Mouse (Mus musculus) CH12.LX (cell line): ENCODE data around the gene Tpd52l2. TPM values are rescaled to one million over a fixed set of nuclear protein-coding genes. Genes with fewer than 3 reads are reported as not detected.

Experiments
- DNase-seq: peaks from one replicate; pipeline ENCODE4 v3.0.0-alpha.2; 2013; ENCODE audit errors: extremely low read depth
- H3K27ac ChIP-seq: 2 replicates; pipeline ENCODE4 v1.5.1; 2012; ENCODE audit warnings: low read depth, mild to moderate bottlenecking, control low read depth, moderate library complexity; ENCODE audit not compliant: insufficient read depth
- H3K27me3 ChIP-seq: replicated peaks from 2 replicates; pipeline ENCODE3; 2012; ENCODE audit warnings: inconsistent platforms
- H3K36me3 ChIP-seq, 2 experiments: replicated peaks in 1 of 2; 2 replicates each; pipeline versions ENCODE3 to v1.6.1; 2012; ENCODE audit warnings: inconsistent platforms in 1 of 2, low read length in 1 of 2, mild to moderate bottlenecking in 1 of 2, mixed read lengths in 1 of 2, moderate library complexity in 1 of 2; ENCODE audit not compliant: control insufficient read depth in 1 of 2, insufficient read depth in 1 of 2
- H3K4me1 ChIP-seq, 2 experiments: 2 replicates each; pipeline ENCODE4 v1.6.1; 2012; ENCODE audit warnings: inconsistent platforms in 1 of 2, moderate library complexity in 1 of 2; ENCODE audit not compliant: insufficient read depth in 2 of 2, control insufficient read depth in 1 of 2
- H3K4me2 ChIP-seq: 2 replicates; pipeline ENCODE4 v1.6.1; 2012; ENCODE audit warnings: low read depth, mild to moderate bottlenecking, control low read depth; ENCODE audit not compliant: poor library complexity, insufficient read depth, severe bottlenecking
- H3K4me3 ChIP-seq, 3 experiments: fragments of 150-350 bp in 1 of 3; sonication (generic) in 1 of 3; replicated peaks in 1 of 3; 2 replicates each; pipeline versions ENCODE3 to v1.5.1; 2011 to 2012; ENCODE audit warnings: low read depth in 2 of 3, low read length in 2 of 3, mild to moderate bottlenecking in 2 of 3, moderate library complexity in 2 of 3, control low read depth in 1 of 3, improper control_type of control experiment in 1 of 3, inconsistent platforms in 1 of 3, mixed read lengths in 1 of 3; ENCODE audit not compliant: poor library complexity in 1 of 3
- H3K79me2 ChIP-seq: replicated peaks from 2 replicates; pipeline ENCODE4 v1.6.1; 2012; ENCODE audit warnings: mild to moderate bottlenecking, moderate library complexity; ENCODE audit not compliant: control insufficient read depth, poor library complexity, insufficient read depth, severe bottlenecking; ENCODE audit errors: extremely low read depth
- H3K9ac ChIP-seq: 2 replicates; pipeline ENCODE4 v1.6.1; 2012; ENCODE audit warnings: low read depth, mild to moderate bottlenecking, control low read depth, moderate library complexity; ENCODE audit not compliant: insufficient read depth
- H3K9me3 ChIP-seq: replicated peaks from 2 replicates; pipeline ENCODE3; 2012; ENCODE audit warnings: low read length, inconsistent platforms, mixed read lengths
- BHLHE40 ChIP-seq: IDR thresholded peaks from 2 replicates; pipeline ENCODE4 v1.6.1; 2011; ENCODE audit warnings: mild to moderate bottlenecking, low read depth, low read length, improper control_type of control experiment
- CHD1 ChIP-seq: IDR thresholded peaks from 2 replicates; pipeline ENCODE4 v1.6.1; 2012; ENCODE audit warnings: low read depth, low read length, improper control_type of control experiment, inconsistent platforms
- CTCF ChIP-seq, 2 experiments: IDR thresholded peaks in 1 of 2; conservative IDR thresholded peaks in 1 of 2; 2 replicates each; pipeline ENCODE4 v1.5.1; 2011 to 2012; ENCODE audit warnings: low read depth in 2 of 2, low read length in 2 of 2, improper control_type of control experiment in 1 of 2, inconsistent platforms in 1 of 2, mild to moderate bottlenecking in 1 of 2, moderate library complexity in 1 of 2
- E2F4 ChIP-seq: IDR thresholded peaks from 2 replicates; pipeline ENCODE4 v1.6.1; 2011; ENCODE audit warnings: low read depth, low read length, improper control_type of control experiment; ENCODE audit not compliant: insufficient replicate concordance
- ETS1 ChIP-seq: conservative IDR thresholded peaks from 2 replicates; pipeline ENCODE4 v1.6.1; 2012; ENCODE audit warnings: low read depth, mild to moderate bottlenecking, inconsistent platforms, low read length, improper control_type of control experiment, moderate library complexity
- JUND ChIP-seq: conservative IDR thresholded peaks from 2 replicates; pipeline ENCODE4 v1.6.1; 2011; ENCODE audit warnings: low read depth, low read length, improper control_type of control experiment
- MAX ChIP-seq: IDR thresholded peaks from 2 replicates; pipeline ENCODE4 v1.6.1; 2011; ENCODE audit warnings: low read length, improper control_type of control experiment
- MAZ ChIP-seq: IDR thresholded peaks from 2 replicates; pipeline ENCODE4 v1.6.1; 2012; ENCODE audit warnings: low read depth, mild to moderate bottlenecking, inconsistent platforms, low read length, improper control_type of control experiment, moderate library complexity
- MXI1 ChIP-seq: IDR thresholded peaks from 2 replicates; pipeline ENCODE4 v1.6.1; 2011; ENCODE audit warnings: mild to moderate bottlenecking, low read depth, low read length, improper control_type of control experiment
- NELFE ChIP-seq: IDR thresholded peaks from 2 replicates; pipeline ENCODE4 v1.6.1; 2011; ENCODE audit warnings: low read depth, low read length, improper control_type of control experiment
- NRF1 ChIP-seq: IDR thresholded peaks from 2 replicates; pipeline ENCODE4 v1.6.1; 2014; ENCODE audit warnings: low read depth, mild to moderate bottlenecking, inconsistent platforms, low read length, improper control_type of control experiment, moderate library complexity
- PAX5 ChIP-seq: IDR thresholded peaks from 2 replicates; pipeline ENCODE4 v1.6.1; 2012; ENCODE audit warnings: low read length, inconsistent platforms, mixed read lengths
- POLR2A ChIP-seq: IDR thresholded peaks from 2 replicates; pipeline ENCODE4 v1.6.1; 2011; ENCODE audit warnings: low read depth, mild to moderate bottlenecking, improper control_type of control experiment, low read length
- RAD21 ChIP-seq: IDR thresholded peaks from 2 replicates; pipeline ENCODE4 v1.6.1; 2011; ENCODE audit warnings: low read depth, mild to moderate bottlenecking, low read length, improper control_type of control experiment, moderate library complexity
- SMC3 ChIP-seq: IDR thresholded peaks from 2 replicates; pipeline ENCODE4 v1.6.1; 2011; ENCODE audit warnings: low read depth, low read length, improper control_type of control experiment
- TBP ChIP-seq: conservative IDR thresholded peaks from 2 replicates; pipeline ENCODE4 v1.6.1; 2011; ENCODE audit warnings: low read depth, low read length, improper control_type of control experiment
- TCF12 ChIP-seq: IDR thresholded peaks from 2 replicates; pipeline ENCODE4 v1.6.1; 2014; ENCODE audit warnings: low read depth, mild to moderate bottlenecking, inconsistent platforms, low read length, improper control_type of control experiment
- UBTF ChIP-seq: IDR thresholded peaks from 2 replicates; pipeline ENCODE4 v1.6.1; 2012; ENCODE audit warnings: low read depth, mild to moderate bottlenecking, inconsistent platforms, low read length, improper control_type of control experiment, moderate library complexity
- USF1 ChIP-seq: IDR thresholded peaks from 2 replicates; pipeline ENCODE4 v1.6.1; 2014; ENCODE audit warnings: low read depth, mild to moderate bottlenecking, inconsistent platforms, low read length, improper control_type of control experiment
- USF2 ChIP-seq: conservative IDR thresholded peaks from 2 replicates; pipeline ENCODE4 v1.6.1; 2011; ENCODE audit warnings: low read depth, low read length, improper control_type of control experiment
- ZKSCAN1 ChIP-seq: IDR thresholded peaks from 2 replicates; pipeline ENCODE4 v1.6.1; 2012; ENCODE audit warnings: low read depth, inconsistent platforms, low read length, improper control_type of control experiment, borderline replicate concordance
- dilution Hi-C: fragments of 300-500 bp; cut with MboI; formaldehyde crosslinking; loops from 2 replicates; pipeline ENCODE4 v1.14.3; 2020; ENCODE audit warnings: low sequenced_read_pairs; ENCODE audit not compliant: extremely low pct_unique_long_range_greater_than_20kb, extremely low pct_ligation_motif_present
- in situ Hi-C: fragments of 300-500 bp; cut with MboI; formaldehyde crosslinking; loops from 3 replicates; pipeline ENCODE4 v1.14.3; 2019; ENCODE audit warnings: low sequenced_read_pairs, low pct_ligation_motif_present, low pct_unique_long_range_greater_than_20kb, mixed read lengths
- polyA plus RNA-seq: library from polyadenylated mRNA; unstranded; fragments of >175 nt; gene quantifications from 2 replicates; pipeline ENCODE4 v1.2.1, GENCODE M21; 2012; ENCODE audit warnings: low read depth; ENCODE audit not compliant: insufficient read length
- total RNA-seq, 2 experiments: library from RNA; depleted of rRNA; stranded (reverse); fragments of 300-350 nt in 1 of 2; fragments of >200 nt in 1 of 2; gene quantifications; 2 replicates each; pipeline ENCODE4 v1.2.3; 2012 to 2014

Tpd52l2 gene
- total and polyA plus RNA-seq, 3 experiments: 80.7 to 126 (median 92.0) TPM

GRCm38 (mm10) chr2:181537444-181538047 is 40.6 kb downstream of the Tpd52l2 start:
- H3K27me3 ChIP-seq: no peaks in the 10 kb centered on the region
- H3K9me3 ChIP-seq: no peaks in the 10 kb centered on the region
- in situ Hi-C loops (no loop called here), dilution Hi-C loops (no loop called here)
- H3K79me2 ChIP-seq: peaks cover 50% of the 10 kb centered on the region
- H3K27ac ChIP-seq: no peak overlapping the region
- no peak overlapping the region for H3K9ac ChIP-seq
- no peak overlapping the region for H3K4me3 ChIP-seq
- H3K4me2 ChIP-seq: no peak overlapping the region
- H3K4me1 ChIP-seq: peaks cover 0 to 33% of the 10 kb centered on the region in 2 experiments; a peak in 2 of 4 replicates
- peaks cover 0 to 59% of the 10 kb centered on the region in 2 experiments for H3K36me3 ChIP-seq
- DNase-seq: no peak
- TF ChIP-seq USF1 (no peak), RAD21 (no peak), BHLHE40 (no peak), CTCF (conservative IDR thresholded peaks at IDR 0.05 in 1 of 2, IDR thresholded peaks at IDR 0.05 in 1 of 2; ENCODE audit: low read depth in 2 of 2, low read length in 2 of 2) (no peak)
- TF ChIP-seq, all 38 proteins: peak for 0

GRCm38 (mm10) chr2:181541761-181542380 is 44.9 kb downstream of the Tpd52l2 start:
- H3K27ac ChIP-seq: no peak overlapping the region
- in situ Hi-C loops (no loop called here), dilution Hi-C loops (no loop called here)
- peaks cover 42% of the 10 kb centered on the region for H3K79me2 ChIP-seq
- no peak overlapping the region for H3K4me3 ChIP-seq
- DNase-seq: no peak
- H3K9ac ChIP-seq: no peak overlapping the region
- H3K9me3 ChIP-seq: no peaks in the 10 kb centered on the region
- TF ChIP-seq CTCF (conservative IDR thresholded peaks at IDR 0.05 in 1 of 2, IDR thresholded peaks at IDR 0.05 in 1 of 2; ENCODE audit: low read depth in 2 of 2, low read length in 2 of 2) (0 out of 4 replicates have a peak, but pooled peaks of 1 of the 2 experiments have one; percentile 0), CHD1 (no peak)
- H3K36me3 ChIP-seq: peaks cover 9 to 59% of the 10 kb centered on the region in 2 experiments
- H3K4me1 ChIP-seq: peaks cover 0 to 17% of the 10 kb centered on the region in 2 experiments; a peak in 2 of 4 replicates
- no peaks in the 10 kb centered on the region for H3K27me3 ChIP-seq
- no peak overlapping the region for H3K4me2 ChIP-seq

- Histone ChIP-seq H3K4me3 (no peak overlapping the region), H3K79me2 (peaks cover 26% of the 10 kb centered on the region), H3K4me2 (no peak overlapping the region), H3K27me3 (no peaks in the 10 kb centered on the region), H3K36me3 (peaks cover 44 to 75% of the 10 kb centered on the region in 2 experiments), H3K9ac (no peak overlapping the region), H3K9me3 (no peaks in the 10 kb centered on the region), H3K4me1 (peaks cover 4 to 34% of the 10 kb centered on the region in 2 experiments), H3K27ac (no peak overlapping the region)
- in situ Hi-C loops: no loop called here
- TF ChIP-seq USF2 (no peak), TBP (no peak), MAZ (no peak), TCF12 (no peak), UBTF (no peak), SMC3 (no peak), PAX5 (no peak), MXI1 (no peak), BHLHE40 (no peak), E2F4 (no peak), ZKSCAN1 (no peak), NRF1 (no peak), JUND (no peak), MAX (no peak), POLR2A (no peak), NELFE (no peak), ETS1 (no peak)
- DNase-seq: no peak
- dilution Hi-C loops: no loop called here
Measured at GRCm38 (mm10) chr2:181546142-181546541, 49.2 kb downstream of the Tpd52l2 start.
